Mouse (Mus musculus): ENCODE data around the gene Meis1. TPM values are rescaled to one million over a fixed set of nuclear protein-coding genes. Genes with fewer than 3 reads are reported as not detected.

Meis1 gene
- polyA plus RNA-seq, 2 experiments: 5.6 to 6.2 TPM

DNA sequence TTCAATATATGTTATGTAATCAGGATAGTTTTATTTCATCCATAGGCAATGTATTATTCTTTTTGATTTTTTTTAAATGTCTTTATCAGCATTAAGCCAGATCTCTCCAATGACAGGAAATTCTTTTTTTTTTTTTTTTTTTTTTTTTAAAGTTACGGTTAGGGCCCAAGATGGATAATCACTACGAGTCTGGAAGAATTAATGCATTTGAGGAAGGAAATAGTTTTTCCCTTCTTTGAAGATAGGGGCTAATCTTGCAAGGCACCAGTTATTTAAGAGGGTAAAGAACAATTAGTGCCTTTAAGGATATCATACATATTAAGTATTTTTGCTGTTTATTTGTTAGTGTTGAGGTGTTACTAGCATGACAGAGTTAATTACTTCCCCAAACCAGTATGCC lies 121.5 kb downstream of the Meis1 start:
- TF ChIP-seq EP300 (IDR thresholded peaks at IDR 0.05; ENCODE audit: low read depth): no peak
- TF ChIP-seq CTCF (IDR thresholded peaks at IDR 0.05; ENCODE audit: low read depth): no peak
- Histone ChIP-seq H3K36me3 (replicated peaks; ENCODE audit: control insufficient read depth, insufficient read depth, low read depth) (no peaks in the 10 kb centered on the region), H3K4me3 (ENCODE audit: insufficient read depth in 1 of 2, low read depth in 2 of 2, low read length in 2 of 2) (no peak overlapping the region), H3K9ac (replicated peaks) (no peak overlapping the region), H3K27ac (no peak overlapping the region), H3K27me3 (ENCODE audit: control insufficient read depth, insufficient read depth, low read length) (no peaks in the 10 kb centered on the region), H3K9me3 (ENCODE audit: control insufficient read depth, low read length) (no peaks in the 10 kb centered on the region), H3K4me1 (replicated peaks; ENCODE audit: control insufficient read depth in 2 of 2, insufficient read depth in 2 of 2, low read length in 1 of 2) (peaks cover 0 to 20% of the 10 kb centered on the region in 2 experiments; a peak in 2 of 4 replicates), H3K4me2 (ENCODE audit: low read depth) (no peak overlapping the region)
- DNase-seq (ENCODE audit: low read depth in 3 of 3, low spot score in 3 of 3) (no peak), ATAC-seq (ENCODE audit: insufficient read depth) (no peak)
- 17% methylated on average over 2 of the region's 2 CpGs for WGBS (ENCODE audit: insufficient replicate concordance)

DNA sequence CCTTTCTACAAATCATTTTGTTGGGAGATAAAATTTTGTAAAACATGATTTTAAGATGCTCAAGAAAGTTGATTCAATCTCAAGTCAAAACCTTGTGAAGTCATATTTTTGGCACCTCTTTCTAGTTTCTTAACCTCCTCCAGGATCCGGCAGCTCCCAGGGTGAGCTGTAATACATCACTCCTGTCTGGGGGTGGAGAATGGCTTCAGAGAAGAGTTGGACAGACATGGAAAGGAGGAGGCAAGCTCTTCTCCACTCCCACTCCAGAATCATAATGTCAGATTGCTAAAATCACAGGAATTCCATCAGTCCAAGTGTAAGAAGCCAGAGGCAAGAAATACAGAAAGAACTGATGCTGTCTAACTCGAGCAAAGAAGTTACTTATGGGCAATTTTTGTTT lies 126.3 kb downstream of the Meis1 start:
- 64% methylated on average over 2 of the region's 2 CpGs for WGBS (ENCODE audit: insufficient replicate concordance)
- peaks cover 0 to 6% of the 10 kb centered on the region in 2 experiments; a peak in 2 of 4 replicates for H3K4me1 ChIP-seq (replicated peaks; ENCODE audit: control insufficient read depth in 2 of 2, insufficient read depth in 2 of 2, low read length in 1 of 2)
- DNase-seq (ENCODE audit: low read depth in 3 of 3, low spot score in 3 of 3): no peak
- no peaks in the 10 kb centered on the region for H3K9me3 ChIP-seq (ENCODE audit: control insufficient read depth, low read length)
- H3K4me3 ChIP-seq (ENCODE audit: insufficient read depth in 1 of 2, low read depth in 2 of 2, low read length in 2 of 2): no peak overlapping the region
- no peak for ATAC-seq (ENCODE audit: insufficient read depth)
- no peaks in the 10 kb centered on the region for H3K27me3 ChIP-seq (ENCODE audit: control insufficient read depth, insufficient read depth, low read length)
- no peak overlapping the region for H3K27ac ChIP-seq
- H3K4me2 ChIP-seq (ENCODE audit: low read depth): no peak overlapping the region
- TF ChIP-seq EP300 (IDR thresholded peaks at IDR 0.05; ENCODE audit: low read depth) (no peak), CTCF (IDR thresholded peaks at IDR 0.05; ENCODE audit: low read depth) (no peak)
- H3K9ac ChIP-seq (replicated peaks): no peak overlapping the region
- H3K36me3 ChIP-seq (replicated peaks; ENCODE audit: control insufficient read depth, insufficient read depth, low read depth): no peaks in the 10 kb centered on the region

- ATAC-seq (ENCODE audit: insufficient read depth): no peak
- WGBS (ENCODE audit: insufficient replicate concordance): 41% methylated on average over 5 of the region's 5 CpGs
Observed at GRCm38 (mm10) chr11:18889139-18889538, 129.6 kb downstream of the Meis1 start.

GRCm38 (mm10) chr11:18888651-18889050 lies 130.1 kb downstream of the Meis1 start:
- H3K9ac ChIP-seq (replicated peaks): no peak overlapping the region
- H3K27me3 ChIP-seq (ENCODE audit: control insufficient read depth, insufficient read depth, low read length): no peaks in the 10 kb centered on the region
- H3K9me3 ChIP-seq (ENCODE audit: control insufficient read depth, low read length): no peaks in the 10 kb centered on the region
- no peak overlapping the region for H3K4me3 ChIP-seq (ENCODE audit: insufficient read depth in 1 of 2, low read depth in 2 of 2, low read length in 2 of 2)
- DNase-seq (ENCODE audit: low read depth in 3 of 3, low spot score in 3 of 3): no peak
- no peak overlapping the region for H3K4me2 ChIP-seq (ENCODE audit: low read depth)
- 26% methylated on average over 1 of the region's 1 CpGs for WGBS (ENCODE audit: insufficient replicate concordance)
- no peaks in the 10 kb centered on the region for H3K36me3 ChIP-seq (replicated peaks; ENCODE audit: control insufficient read depth, insufficient read depth, low read depth)
- H3K4me1 ChIP-seq (replicated peaks; ENCODE audit: control insufficient read depth in 2 of 2, insufficient read depth in 2 of 2, low read length in 1 of 2): peaks cover 0 to 6% of the 10 kb centered on the region in 2 experiments; a peak in 2 of 4 replicates
- TF ChIP-seq EP300 (IDR thresholded peaks at IDR 0.05; ENCODE audit: low read depth) (no peak), CTCF (IDR thresholded peaks at IDR 0.05; ENCODE audit: low read depth) (no peak)
- ATAC-seq (ENCODE audit: insufficient read depth): no peak
- no peak overlapping the region for H3K27ac ChIP-seq

More at GRCm38 (mm10) chr11:18889139-18889538, 129.6 kb downstream of the Meis1 start:
- H3K27ac ChIP-seq: no peak overlapping the region
- H3K27me3 ChIP-seq (ENCODE audit: control insufficient read depth, insufficient read depth, low read length): no peaks in the 10 kb centered on the region
- H3K9ac ChIP-seq (replicated peaks): no peak overlapping the region
- H3K36me3 ChIP-seq (replicated peaks; ENCODE audit: control insufficient read depth, insufficient read depth, low read depth): no peaks in the 10 kb centered on the region
- no peak overlapping the region for H3K4me3 ChIP-seq (ENCODE audit: insufficient read depth in 1 of 2, low read depth in 2 of 2, low read length in 2 of 2)
- no peaks in the 10 kb centered on the region for H3K9me3 ChIP-seq (ENCODE audit: control insufficient read depth, low read length)
- DNase-seq (ENCODE audit: low read depth in 3 of 3, low spot score in 3 of 3): no peak
- no peak overlapping the region for H3K4me2 ChIP-seq (ENCODE audit: low read depth)
- peaks cover 0 to 6% of the 10 kb centered on the region in 2 experiments; a peak in 2 of 4 replicates for H3K4me1 ChIP-seq (replicated peaks; ENCODE audit: control insufficient read depth in 2 of 2, insufficient read depth in 2 of 2, low read length in 1 of 2)
- TF ChIP-seq CTCF (IDR thresholded peaks at IDR 0.05; ENCODE audit: low read depth) (no peak), EP300 (IDR thresholded peaks at IDR 0.05; ENCODE audit: low read depth) (no peak)

DNA sequence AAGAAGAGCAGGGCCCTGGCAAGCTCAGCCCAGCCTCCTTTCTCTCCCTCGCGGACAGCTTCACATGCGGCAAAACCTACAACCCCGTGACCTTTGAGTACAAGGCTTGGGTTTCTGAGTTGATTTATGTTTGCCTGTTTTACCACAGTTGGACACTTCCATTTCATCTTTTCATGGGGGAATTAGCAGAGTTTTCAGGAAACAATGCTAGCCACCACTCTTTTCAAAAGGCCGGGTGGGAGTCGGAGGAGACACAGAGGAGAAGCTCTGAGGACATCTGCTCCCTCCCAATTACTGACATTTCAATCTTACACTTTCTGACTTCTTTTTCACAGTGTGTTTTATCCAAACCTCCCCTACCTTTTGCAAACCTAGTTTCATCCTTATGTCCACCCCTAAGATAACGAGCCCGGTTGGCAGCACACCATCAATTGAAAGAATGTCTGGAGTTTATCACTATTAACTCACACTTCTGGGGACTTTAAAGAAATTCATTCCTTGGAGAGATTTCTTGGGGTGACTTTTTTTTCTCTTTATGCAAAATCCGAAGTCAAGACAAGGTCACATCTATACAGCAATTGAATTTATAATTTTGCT lies 133.0 kb downstream of the Meis1 start:
- Histone ChIP-seq H3K9ac (replicated peaks) (no peak overlapping the region), H3K4me3 (ENCODE audit: insufficient read depth in 1 of 2, low read depth in 2 of 2, low read length in 2 of 2) (no peak overlapping the region), H3K36me3 (replicated peaks; ENCODE audit: control insufficient read depth, insufficient read depth, low read depth) (no peaks in the 10 kb centered on the region), H3K4me1 (replicated peaks; ENCODE audit: control insufficient read depth in 2 of 2, insufficient read depth in 2 of 2, low read length in 1 of 2) (peaks cover 0 to 6% of the 10 kb centered on the region in 2 experiments; a peak in 2 of 4 replicates), H3K27me3 (ENCODE audit: control insufficient read depth, insufficient read depth, low read length) (no peaks in the 10 kb centered on the region), H3K27ac (no peak overlapping the region), H3K4me2 (ENCODE audit: low read depth) (peak overlapping the region; percentile 41; the same call in 1 of the 2 replicates), H3K9me3 (ENCODE audit: control insufficient read depth, low read length) (no peaks in the 10 kb centered on the region)
- TF ChIP-seq CTCF (IDR thresholded peaks at IDR 0.05; ENCODE audit: low read depth): no peak
- TF ChIP-seq EP300 (IDR thresholded peaks at IDR 0.05; ENCODE audit: low read depth): 0 out of 2 replicates have a peak, but pooled peaks have one; percentile 8
- ATAC-seq (ENCODE audit: insufficient read depth): no peak
- no peak for DNase-seq (ENCODE audit: low read depth in 3 of 3, low spot score in 3 of 3)
- WGBS (ENCODE audit: insufficient replicate concordance): 40% methylated on average over 9 of the region's 9 CpGs
